Mouse (Mus musculus) CH12.LX (cell line): ENCODE results near the gene 1110008L16Rik. TPM values are rescaled to one million over a fixed set of nuclear protein-coding genes. Genes with fewer than 3 reads are reported as not detected.

Experiments
- DNase-seq: peaks from one replicate; pipeline ENCODE4 v3.0.0-alpha.2; 2013; ENCODE audit errors: extremely low read depth
- H3K27ac ChIP-seq: 2 replicates; pipeline ENCODE4 v1.5.1; 2012; ENCODE audit warnings: low read depth, mild to moderate bottlenecking, control low read depth, moderate library complexity; ENCODE audit not compliant: insufficient read depth
- H3K27me3 ChIP-seq: replicated peaks from 2 replicates; pipeline ENCODE3; 2012; ENCODE audit warnings: inconsistent platforms
- H3K36me3 ChIP-seq, 2 experiments: replicated peaks in 1 of 2; 2 replicates each; pipeline versions ENCODE3 to v1.6.1; 2012; ENCODE audit warnings: inconsistent platforms in 1 of 2, low read length in 1 of 2, mild to moderate bottlenecking in 1 of 2, mixed read lengths in 1 of 2, moderate library complexity in 1 of 2; ENCODE audit not compliant: control insufficient read depth in 1 of 2, insufficient read depth in 1 of 2
- H3K4me1 ChIP-seq, 2 experiments: 2 replicates each; pipeline ENCODE4 v1.6.1; 2012; ENCODE audit warnings: inconsistent platforms in 1 of 2, moderate library complexity in 1 of 2; ENCODE audit not compliant: insufficient read depth in 2 of 2, control insufficient read depth in 1 of 2
- H3K4me2 ChIP-seq: 2 replicates; pipeline ENCODE4 v1.6.1; 2012; ENCODE audit warnings: low read depth, mild to moderate bottlenecking, control low read depth; ENCODE audit not compliant: poor library complexity, insufficient read depth, severe bottlenecking
- H3K4me3 ChIP-seq, 3 experiments: fragments of 150-350 bp in 1 of 3; sonication (generic) in 1 of 3; replicated peaks in 1 of 3; 2 replicates each; pipeline versions ENCODE3 to v1.5.1; 2011 to 2012; ENCODE audit warnings: low read depth in 2 of 3, low read length in 2 of 3, mild to moderate bottlenecking in 2 of 3, moderate library complexity in 2 of 3, control low read depth in 1 of 3, improper control_type of control experiment in 1 of 3, inconsistent platforms in 1 of 3, mixed read lengths in 1 of 3; ENCODE audit not compliant: poor library complexity in 1 of 3
- H3K79me2 ChIP-seq: replicated peaks from 2 replicates; pipeline ENCODE4 v1.6.1; 2012; ENCODE audit warnings: mild to moderate bottlenecking, moderate library complexity; ENCODE audit not compliant: control insufficient read depth, poor library complexity, insufficient read depth, severe bottlenecking; ENCODE audit errors: extremely low read depth
- H3K9ac ChIP-seq: 2 replicates; pipeline ENCODE4 v1.6.1; 2012; ENCODE audit warnings: low read depth, mild to moderate bottlenecking, control low read depth, moderate library complexity; ENCODE audit not compliant: insufficient read depth
- H3K9me3 ChIP-seq: replicated peaks from 2 replicates; pipeline ENCODE3; 2012; ENCODE audit warnings: low read length, inconsistent platforms, mixed read lengths
- BHLHE40 ChIP-seq: IDR thresholded peaks from 2 replicates; pipeline ENCODE4 v1.6.1; 2011; ENCODE audit warnings: mild to moderate bottlenecking, low read depth, low read length, improper control_type of control experiment
- CHD2 ChIP-seq: IDR thresholded peaks from 2 replicates; pipeline ENCODE4 v1.6.1; 2011; ENCODE audit warnings: low read length, improper control_type of control experiment
- E2F4 ChIP-seq: IDR thresholded peaks from 2 replicates; pipeline ENCODE4 v1.6.1; 2011; ENCODE audit warnings: low read depth, low read length, improper control_type of control experiment; ENCODE audit not compliant: insufficient replicate concordance
- ETS1 ChIP-seq: conservative IDR thresholded peaks from 2 replicates; pipeline ENCODE4 v1.6.1; 2012; ENCODE audit warnings: low read depth, mild to moderate bottlenecking, inconsistent platforms, low read length, improper control_type of control experiment, moderate library complexity
- HCFC1 ChIP-seq: IDR thresholded peaks from 2 replicates; pipeline ENCODE4 v1.6.1; 2012; ENCODE audit warnings: low read depth, mild to moderate bottlenecking, inconsistent platforms, low read length, improper control_type of control experiment
- JUN ChIP-seq: IDR thresholded peaks from 2 replicates; pipeline ENCODE4 v1.6.1; 2011; ENCODE audit warnings: low read depth, mild to moderate bottlenecking, low read length, improper control_type of control experiment, moderate library complexity; ENCODE audit not compliant: insufficient read depth
- MAFK ChIP-seq: IDR thresholded peaks from 2 replicates; pipeline ENCODE4 v1.6.1; 2011; ENCODE audit warnings: low read length, improper control_type of control experiment; ENCODE audit not compliant: insufficient replicate concordance
- MAX ChIP-seq: IDR thresholded peaks from 2 replicates; pipeline ENCODE4 v1.6.1; 2011; ENCODE audit warnings: low read length, improper control_type of control experiment
- MAZ ChIP-seq: IDR thresholded peaks from 2 replicates; pipeline ENCODE4 v1.6.1; 2012; ENCODE audit warnings: low read depth, mild to moderate bottlenecking, inconsistent platforms, low read length, improper control_type of control experiment, moderate library complexity
- MEF2A ChIP-seq: IDR thresholded peaks from 2 replicates; pipeline ENCODE4 v1.6.1; 2014; ENCODE audit warnings: low read depth, mild to moderate bottlenecking, inconsistent platforms, low read length, improper control_type of control experiment, borderline replicate concordance
- MXI1 ChIP-seq: IDR thresholded peaks from 2 replicates; pipeline ENCODE4 v1.6.1; 2011; ENCODE audit warnings: mild to moderate bottlenecking, low read depth, low read length, improper control_type of control experiment
- MYC ChIP-seq: IDR thresholded peaks from 2 replicates; pipeline ENCODE4 v1.6.1; 2011; ENCODE audit warnings: low read depth, mild to moderate bottlenecking, improper control_type of control experiment, low read length
- NELFE ChIP-seq: IDR thresholded peaks from 2 replicates; pipeline ENCODE4 v1.6.1; 2011; ENCODE audit warnings: low read depth, low read length, improper control_type of control experiment
- NRF1 ChIP-seq: IDR thresholded peaks from 2 replicates; pipeline ENCODE4 v1.6.1; 2014; ENCODE audit warnings: low read depth, mild to moderate bottlenecking, inconsistent platforms, low read length, improper control_type of control experiment, moderate library complexity
- PAX5 ChIP-seq: IDR thresholded peaks from 2 replicates; pipeline ENCODE4 v1.6.1; 2012; ENCODE audit warnings: low read length, inconsistent platforms, mixed read lengths
- POLR2A ChIP-seq: IDR thresholded peaks from 2 replicates; pipeline ENCODE4 v1.6.1; 2011; ENCODE audit warnings: low read depth, mild to moderate bottlenecking, improper control_type of control experiment, low read length
- RAD21 ChIP-seq: IDR thresholded peaks from 2 replicates; pipeline ENCODE4 v1.6.1; 2011; ENCODE audit warnings: low read depth, mild to moderate bottlenecking, low read length, improper control_type of control experiment, moderate library complexity
- RCOR1 ChIP-seq: conservative IDR thresholded peaks from 2 replicates; pipeline ENCODE4 v1.6.1; 2012; ENCODE audit warnings: low read depth, mild to moderate bottlenecking, inconsistent platforms, low read length, improper control_type of control experiment
- SIN3A ChIP-seq: IDR thresholded peaks from 2 replicates; pipeline ENCODE4 v1.6.1; 2012; ENCODE audit warnings: low read length, improper control_type of control experiment, inconsistent platforms
- TCF12 ChIP-seq: IDR thresholded peaks from 2 replicates; pipeline ENCODE4 v1.6.1; 2014; ENCODE audit warnings: low read depth, mild to moderate bottlenecking, inconsistent platforms, low read length, improper control_type of control experiment
- UBTF ChIP-seq: IDR thresholded peaks from 2 replicates; pipeline ENCODE4 v1.6.1; 2012; ENCODE audit warnings: low read depth, mild to moderate bottlenecking, inconsistent platforms, low read length, improper control_type of control experiment, moderate library complexity
- USF1 ChIP-seq: IDR thresholded peaks from 2 replicates; pipeline ENCODE4 v1.6.1; 2014; ENCODE audit warnings: low read depth, mild to moderate bottlenecking, inconsistent platforms, low read length, improper control_type of control experiment
- ZKSCAN1 ChIP-seq: IDR thresholded peaks from 2 replicates; pipeline ENCODE4 v1.6.1; 2012; ENCODE audit warnings: low read depth, inconsistent platforms, low read length, improper control_type of control experiment, borderline replicate concordance
- ZMIZ1 ChIP-seq: IDR thresholded peaks from 2 replicates; pipeline ENCODE4 v1.6.1; 2012; ENCODE audit warnings: low read depth, mild to moderate bottlenecking, inconsistent platforms, low read length, improper control_type of control experiment
- ZNF384 ChIP-seq: IDR thresholded peaks from 2 replicates; pipeline ENCODE4 v1.6.1; 2012; ENCODE audit warnings: low read depth, low read length, improper control_type of control experiment, inconsistent platforms
- dilution Hi-C: fragments of 300-500 bp; cut with MboI; formaldehyde crosslinking; loops from 2 replicates; pipeline ENCODE4 v1.14.3; 2020; ENCODE audit warnings: low sequenced_read_pairs; ENCODE audit not compliant: extremely low pct_unique_long_range_greater_than_20kb, extremely low pct_ligation_motif_present
- in situ Hi-C: fragments of 300-500 bp; cut with MboI; formaldehyde crosslinking; loops from 3 replicates; pipeline ENCODE4 v1.14.3; 2019; ENCODE audit warnings: low sequenced_read_pairs, low pct_ligation_motif_present, low pct_unique_long_range_greater_than_20kb, mixed read lengths
- polyA plus RNA-seq: library from polyadenylated mRNA; unstranded; fragments of >175 nt; gene quantifications from 2 replicates; pipeline ENCODE4 v1.2.1, GENCODE M21; 2012; ENCODE audit warnings: low read depth; ENCODE audit not compliant: insufficient read length
- total RNA-seq, 2 experiments: library from RNA; depleted of rRNA; stranded (reverse); fragments of 300-350 nt in 1 of 2; fragments of >200 nt in 1 of 2; gene quantifications; 2 replicates each; pipeline ENCODE4 v1.2.3; 2012 to 2014

The 1110008L16Rik gene
- total and polyA plus RNA-seq, 3 experiments, result 25.7 to 32.6 (median 28.9) TPM

DNA sequence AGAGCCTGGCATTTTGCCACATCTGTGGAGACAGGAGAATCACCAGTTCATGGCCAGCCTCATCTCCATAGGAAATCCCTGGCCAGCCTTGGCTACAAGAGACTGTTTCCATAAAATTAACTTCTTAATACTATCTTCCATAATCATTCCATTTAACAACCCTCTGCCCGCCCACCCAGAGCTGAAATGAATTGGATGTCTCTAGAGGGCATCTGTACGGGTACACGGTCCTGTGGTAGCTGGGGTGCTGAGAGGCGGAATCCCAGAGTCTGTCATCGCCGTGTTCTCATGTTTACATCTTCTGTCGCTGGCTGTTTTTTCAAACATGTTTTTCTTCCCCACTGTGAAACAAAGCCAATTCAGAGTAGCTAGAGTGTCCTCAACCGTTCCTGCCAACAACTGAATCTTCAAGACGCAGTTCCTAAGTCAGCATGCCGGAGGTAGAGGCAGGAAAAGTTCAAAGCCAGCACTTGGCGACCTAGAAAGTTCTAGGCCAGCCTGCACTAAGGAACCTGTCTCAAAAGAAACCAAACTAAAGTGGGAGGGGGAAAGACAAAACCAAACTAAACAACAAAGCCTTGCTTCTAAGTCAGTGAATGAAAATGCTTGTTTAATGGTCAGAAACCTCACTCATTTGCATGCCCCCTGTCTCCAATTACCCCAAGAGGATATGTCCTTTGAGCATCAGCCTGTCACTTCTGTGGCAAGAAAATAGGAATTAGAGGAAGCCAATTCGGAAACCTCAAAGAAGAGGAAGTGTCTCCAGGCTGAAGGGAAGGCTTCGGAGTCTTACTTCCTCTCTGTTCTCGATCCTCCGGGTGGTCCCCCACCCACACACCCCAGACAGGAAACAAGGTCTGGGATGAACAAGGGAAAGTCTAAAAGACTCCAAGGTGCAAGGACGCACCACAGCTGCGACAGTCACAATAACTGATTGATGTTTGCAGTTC lies 90.0 kb downstream of the 1110008L16Rik start (continued):
- TF ChIP-seq RAD21 (no peak), SIN3A (no peak), MAFK (0 out of 2 replicates have a peak, but pooled peaks have one; percentile 50)

DNA sequence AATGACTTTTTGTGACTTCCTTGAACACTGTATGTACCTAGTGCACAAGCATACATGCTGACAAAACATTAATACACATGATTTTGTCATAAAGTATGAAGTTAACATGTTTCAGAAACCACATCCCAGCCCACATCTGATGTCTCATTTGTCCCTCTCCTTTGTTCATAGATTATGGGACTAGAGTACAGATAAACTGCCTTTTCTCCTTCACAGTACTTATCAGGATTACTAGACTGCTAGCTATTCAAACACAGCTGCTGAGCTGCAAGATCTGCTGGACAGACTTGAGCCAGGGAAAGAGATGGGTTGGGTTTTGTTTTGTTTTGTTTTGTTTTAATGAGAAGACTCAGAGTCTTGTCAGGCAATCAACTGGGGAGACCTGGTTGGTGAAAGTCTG lies 92.7 kb downstream of the 1110008L16Rik start:
- in situ Hi-C loops (no loop called here), dilution Hi-C loops (no loop called here)
- H3K36me3 ChIP-seq, result no peaks in the 10 kb centered on the region
- peaks cover 47 to 83% of the 10 kb centered on the region in 2 experiments for H3K4me1 ChIP-seq
- H3K27me3 ChIP-seq, result no peaks in the 10 kb centered on the region
- H3K9ac ChIP-seq, result no peak overlapping the region
- H3K9me3 ChIP-seq, result no peaks in the 10 kb centered on the region
- TF ChIP-seq TCF12, result no peak
- DNase-seq, result peak; percentile 42
- H3K4me2 ChIP-seq, result 0 out of 2 replicates have a peak overlapping the region, but pooled peaks have one; percentile 37
- H3K4me3 ChIP-seq, result no peak overlapping the region
- H3K79me2 ChIP-seq, result no peaks in the 10 kb centered on the region
- H3K27ac ChIP-seq, result peak overlapping the region; percentile 41; the same call in 1 of the 2 replicates

DNA sequence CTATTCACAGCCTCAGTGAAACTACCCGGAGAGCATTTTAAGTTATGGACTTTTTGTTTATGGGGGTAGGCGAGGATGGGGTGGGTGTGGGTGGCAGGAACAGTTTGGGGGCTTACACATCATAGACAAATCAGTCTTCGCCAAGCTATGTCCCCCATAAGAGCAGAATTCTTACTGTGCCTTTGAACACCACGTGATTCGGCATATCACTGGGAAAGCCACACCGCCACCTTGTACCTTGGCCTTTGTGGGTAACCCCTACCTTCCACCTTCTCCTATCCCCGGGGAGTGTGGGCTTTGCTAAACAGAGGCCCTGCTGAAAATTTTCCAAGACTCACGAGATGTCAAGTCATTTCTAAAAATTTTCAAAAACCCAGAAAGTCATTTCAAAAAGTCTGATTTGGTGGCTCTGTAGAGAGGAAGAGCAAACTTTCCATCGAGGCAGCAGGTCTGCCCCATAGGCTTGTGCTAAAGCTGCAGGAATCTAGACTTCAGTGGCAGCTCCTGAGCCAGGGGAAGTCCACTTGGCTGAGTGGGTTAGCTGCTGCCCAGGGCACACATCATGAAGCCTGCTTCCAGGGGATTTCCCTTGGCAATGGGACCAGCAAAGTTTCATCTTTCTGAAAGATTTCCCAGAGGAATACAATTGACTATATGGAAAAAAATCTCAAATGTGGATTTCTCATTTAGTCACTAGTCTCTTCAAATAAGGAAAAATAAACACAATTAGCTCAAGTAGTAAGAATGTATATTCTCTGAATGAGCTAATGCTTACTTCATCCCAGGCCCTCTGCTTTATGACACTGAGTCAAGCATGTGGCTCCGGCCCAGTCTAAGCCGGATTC lies 93.6 kb downstream of the 1110008L16Rik start:
- dilution Hi-C loops (no loop called here), in situ Hi-C loops (no loop called here)
- H3K27ac ChIP-seq, result peak overlapping the region; percentile 67
- TF ChIP-seq RCOR1, result peak; percentile 90
- TF ChIP-seq ZNF384, result no peak
- TF ChIP-seq NRF1, result no peak
- peak; percentile 58 for TF ChIP-seq MYC
- 0 out of 2 replicates have a peak, but pooled peaks have one; percentile 17 for TF ChIP-seq NELFE
- TF ChIP-seq MAZ, result peak; percentile 72
- TF ChIP-seq MAX, result peak; percentile 90
- no peak for TF ChIP-seq PAX5
- peak; percentile 91 for TF ChIP-seq ETS1
- TF ChIP-seq CHD2, result peak; percentile 84
- peak; percentile 71 for TF ChIP-seq USF1
- peak; percentile 80; the same call in 1 of the 2 replicates for TF ChIP-seq UBTF
- peak; percentile 83 for TF ChIP-seq MAFK
- TF ChIP-seq E2F4, result no peak
- no peak for TF ChIP-seq RAD21
- TF ChIP-seq HCFC1, result no peak
- TF ChIP-seq ZMIZ1, result peak; percentile 17; the same call in 1 of the 2 replicates
- TF ChIP-seq POLR2A, result no peak
- TF ChIP-seq MEF2A, result peak; percentile 78
- peak; percentile 69 for TF ChIP-seq JUN
- peak; percentile 74; the same call in 1 of the 2 replicates for TF ChIP-seq MXI1
- peak; percentile 99 for TF ChIP-seq BHLHE40
- TF ChIP-seq ZKSCAN1, result no peak

More for the DNA sequence above, 93.6 kb downstream of the 1110008L16Rik start:
- peaks cover 41 to 81% of the 10 kb centered on the region in 2 experiments for H3K4me1 ChIP-seq
- H3K79me2 ChIP-seq, result no peaks in the 10 kb centered on the region
- no peaks in the 10 kb centered on the region for H3K9me3 ChIP-seq
- no peak overlapping the region for H3K4me3 ChIP-seq
- no peaks in the 10 kb centered on the region for H3K27me3 ChIP-seq
- peak; percentile 71 for DNase-seq
- H3K4me2 ChIP-seq, result peak overlapping the region; percentile 37; the same call in 1 of the 2 replicates
- no peaks in the 10 kb centered on the region for H3K36me3 ChIP-seq
- H3K9ac ChIP-seq, result peak overlapping the region; percentile 35; the same call in 1 of the 2 replicates
